Mouse (Mus musculus): ENCODE measurements at regions not wholly inside any gene's neighbourhood (a gene's known extent, or its start where the extent isn't known, plus 50 kb on each side); places are given as distances from the start of the nearest gene placed in this dataset.
A peak's percentile ranks its signal among the peaks of the same experiment; 100 is the strongest.

DNA sequence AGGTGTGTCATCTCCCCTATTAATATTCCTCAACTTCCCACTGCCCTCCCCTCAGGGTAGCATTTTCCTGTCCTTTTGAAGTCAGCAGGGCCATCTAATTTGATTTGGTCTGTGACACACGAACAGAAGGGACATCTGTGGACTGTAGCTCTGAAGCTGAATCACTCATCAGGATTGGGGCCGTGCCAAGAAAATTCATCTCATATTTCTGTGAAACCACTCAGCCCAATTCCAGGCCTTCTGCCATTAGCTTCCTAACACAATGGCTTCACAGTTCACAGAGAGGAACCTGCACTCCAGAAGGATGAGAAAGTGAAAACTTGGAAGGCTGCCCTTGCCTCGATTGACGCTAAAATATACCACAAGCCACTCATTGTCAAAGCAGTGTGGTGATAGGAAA is 86.1 kb downstream of the Abhd5 start:
- DNase-seq (ENCODE audit: extremely low spot score, low spot score) = no peak
- H3K27ac ChIP-seq = no peak overlapping the region
- H3K4me3 ChIP-seq = no peak overlapping the region
- peaks cover 10% of the 10 kb centered on the region for H3K4me1 ChIP-seq
- H3K36me3 ChIP-seq (replicated peaks) = no peaks in the 10 kb centered on the region
- 76% methylated on average over 4 of the region's 4 CpGs for WGBS
- no peaks in the 10 kb centered on the region for H3K9me3 ChIP-seq
- no peaks in the 10 kb centered on the region for H3K27me3 ChIP-seq (ENCODE audit: poor library complexity, severe bottlenecking)

DNA sequence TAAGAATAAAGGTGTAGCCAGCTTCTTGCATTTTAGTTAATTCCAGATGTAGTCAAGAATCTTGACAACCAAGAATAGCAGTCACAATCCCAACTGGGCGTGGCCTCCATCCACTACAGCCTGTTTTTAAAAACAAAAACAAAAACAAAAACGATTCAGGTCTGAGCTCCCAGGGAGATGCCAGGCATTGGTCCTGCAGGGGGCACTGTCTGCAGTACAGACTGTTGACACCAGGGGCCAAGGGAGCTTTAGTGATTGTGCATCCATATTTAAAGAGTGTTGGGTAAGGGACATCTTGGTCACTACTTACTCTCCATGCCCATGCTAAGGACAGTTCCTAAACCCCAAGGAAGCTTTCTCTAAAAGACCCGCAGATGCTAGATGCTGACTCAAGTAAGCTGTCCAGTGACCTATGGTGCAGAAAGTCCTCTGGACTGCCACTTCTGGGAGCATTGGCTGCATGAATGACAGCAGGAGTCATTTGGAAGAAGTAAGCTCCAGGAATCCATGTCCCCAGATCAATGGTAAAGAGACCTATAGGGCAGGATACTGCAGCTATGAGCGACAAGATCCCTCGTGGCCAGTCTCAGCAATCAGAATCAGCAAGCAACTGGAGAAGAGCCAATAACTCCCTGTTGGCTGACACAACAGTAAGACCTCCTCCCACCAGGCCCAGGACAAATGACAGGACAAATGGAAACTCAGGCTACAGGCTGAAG is 95.1 kb downstream of the Abhd5 start:
- H3K4me1 ChIP-seq = 0 out of 2 replicates have a peak, but pooled peaks cover 6% of the 10 kb centered on the region
- no peak overlapping the region for H3K4me3 ChIP-seq
- DNase-seq (ENCODE audit: extremely low spot score, low spot score) = no peak
- no peak overlapping the region for H3K27ac ChIP-seq
- no peaks in the 10 kb centered on the region for H3K27me3 ChIP-seq (ENCODE audit: poor library complexity, severe bottlenecking)
- no peaks in the 10 kb centered on the region for H3K36me3 ChIP-seq (replicated peaks)
- WGBS = 83% methylated on average over 5 of the region's 5 CpGs
- no peaks in the 10 kb centered on the region for H3K9me3 ChIP-seq

DNA sequence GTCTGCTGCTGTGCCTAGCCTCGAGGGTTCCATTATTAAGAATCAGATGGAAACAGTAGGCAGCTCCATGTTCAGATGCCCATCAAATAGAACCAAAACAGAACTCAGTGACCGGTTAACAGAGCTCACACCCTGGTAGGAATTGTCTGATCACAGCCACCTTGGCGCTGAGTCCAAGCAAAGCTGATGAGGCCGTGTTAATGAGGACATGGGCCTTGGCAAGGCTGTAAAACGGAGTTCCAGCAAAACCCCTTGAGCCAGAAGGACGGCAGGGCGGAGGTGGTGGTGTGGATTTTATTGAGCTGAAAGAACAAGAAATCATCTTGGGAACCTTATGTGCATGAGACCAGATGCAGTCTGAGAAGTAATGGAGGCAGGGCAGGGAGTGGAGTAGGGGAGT is 96.2 kb downstream of the Abhd5 start:
- Histone ChIP-seq H3K27ac (no peak overlapping the region), H3K27me3 (ENCODE audit: poor library complexity, severe bottlenecking) (no peaks in the 10 kb centered on the region), H3K9me3 (no peaks in the 10 kb centered on the region), H3K4me1 (0 out of 2 replicates have a peak, but pooled peaks cover 6% of the 10 kb centered on the region), H3K4me3 (no peak overlapping the region), H3K36me3 (replicated peaks) (no peaks in the 10 kb centered on the region)
- DNase-seq (ENCODE audit: extremely low spot score, low spot score) = no peak
- WGBS = 89% methylated on average over 7 of the region's 7 CpGs

DNA sequence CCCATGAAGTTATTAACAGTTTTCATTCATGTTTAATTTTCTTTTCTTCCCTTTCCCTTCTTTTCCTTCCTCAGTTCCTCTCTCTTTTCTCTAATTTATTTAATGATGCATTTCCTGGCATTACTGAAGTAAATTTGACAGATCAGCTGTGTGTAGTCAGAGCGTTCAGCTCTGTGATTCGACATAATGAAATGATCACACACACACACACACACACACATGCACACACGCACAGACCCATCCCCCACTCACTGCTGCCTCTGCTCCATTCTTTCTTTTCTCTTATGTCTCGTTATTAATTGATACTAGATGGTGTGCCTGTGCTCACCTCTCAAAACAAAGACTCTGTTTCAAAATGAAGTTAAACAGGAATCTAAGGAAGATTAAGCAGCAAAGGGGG is 96.9 kb downstream of the Abhd5 start:
- H3K4me1 ChIP-seq = 0 out of 2 replicates have a peak, but pooled peaks cover 6% of the 10 kb centered on the region
- H3K4me3 ChIP-seq = no peak overlapping the region
- no peaks in the 10 kb centered on the region for H3K27me3 ChIP-seq (ENCODE audit: poor library complexity, severe bottlenecking)
- H3K36me3 ChIP-seq (replicated peaks) = no peaks in the 10 kb centered on the region
- no peak overlapping the region for H3K27ac ChIP-seq
- no peak for DNase-seq (ENCODE audit: extremely low spot score, low spot score)
- WGBS = 73% methylated on average over 4 of the region's 4 CpGs
- H3K9me3 ChIP-seq = no peaks in the 10 kb centered on the region

DNA sequence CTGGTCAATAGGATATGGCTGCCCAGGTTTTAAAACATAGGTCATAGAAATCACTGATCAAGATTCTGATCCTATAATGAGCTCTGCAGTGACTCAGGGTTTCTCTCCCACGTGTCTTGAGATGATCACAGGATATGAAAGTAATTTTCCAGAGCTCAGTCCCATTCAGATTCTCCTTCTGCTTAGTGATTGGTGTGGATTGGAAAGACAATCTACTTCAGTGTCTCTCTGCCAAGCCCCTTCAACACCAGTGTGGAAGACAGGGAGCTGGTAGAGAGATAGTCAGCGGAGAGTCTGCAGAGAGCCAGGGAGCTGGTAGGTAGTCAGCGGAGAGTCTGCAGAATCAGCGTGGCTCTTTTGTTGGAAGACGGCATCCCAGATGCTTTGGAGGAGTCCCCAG is 99.1 kb downstream of the Abhd5 start:
- no peak overlapping the region for H3K4me3 ChIP-seq
- H3K27ac ChIP-seq = no peak overlapping the region
- no peaks in the 10 kb centered on the region for H3K27me3 ChIP-seq (ENCODE audit: poor library complexity, severe bottlenecking)
- 0 out of 2 replicates have a peak, but pooled peaks cover 6% of the 10 kb centered on the region for H3K4me1 ChIP-seq
- 84% methylated on average over 5 of the region's 5 CpGs for WGBS
- no peaks in the 10 kb centered on the region for H3K36me3 ChIP-seq (replicated peaks)
- no peak for DNase-seq (ENCODE audit: extremely low spot score, low spot score)
- H3K9me3 ChIP-seq = no peaks in the 10 kb centered on the region

DNA sequence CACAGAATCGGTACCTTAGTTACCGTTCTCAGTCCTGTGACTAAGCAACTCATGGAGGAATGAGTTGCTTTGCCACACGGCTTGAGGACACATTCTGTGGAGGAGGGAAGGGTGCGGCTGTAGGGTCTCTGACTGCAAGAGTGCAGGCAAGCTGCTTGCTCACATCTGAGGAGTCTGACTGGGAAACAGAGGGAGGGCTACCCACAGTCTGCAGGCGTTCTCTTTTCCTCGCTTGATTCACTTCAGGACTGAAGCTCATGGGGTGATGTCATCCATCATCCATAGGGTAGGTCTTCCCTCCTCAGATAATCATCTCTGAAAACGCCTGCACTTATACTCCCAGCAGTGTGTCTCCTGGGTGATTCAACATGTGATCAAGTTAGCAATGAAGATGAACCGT is 103.9 kb downstream of the Abhd5 start:
- 88% methylated on average over 8 of the region's 8 CpGs for WGBS
- no peak for DNase-seq (ENCODE audit: extremely low spot score, low spot score)
- H3K9me3 ChIP-seq = no peaks in the 10 kb centered on the region
- H3K4me1 ChIP-seq = no peaks in the 10 kb centered on the region
- no peaks in the 10 kb centered on the region for H3K27me3 ChIP-seq (ENCODE audit: poor library complexity, severe bottlenecking)
- no peaks in the 10 kb centered on the region for H3K36me3 ChIP-seq (replicated peaks)
- H3K4me3 ChIP-seq = no peak overlapping the region
- no peak overlapping the region for H3K27ac ChIP-seq

DNA sequence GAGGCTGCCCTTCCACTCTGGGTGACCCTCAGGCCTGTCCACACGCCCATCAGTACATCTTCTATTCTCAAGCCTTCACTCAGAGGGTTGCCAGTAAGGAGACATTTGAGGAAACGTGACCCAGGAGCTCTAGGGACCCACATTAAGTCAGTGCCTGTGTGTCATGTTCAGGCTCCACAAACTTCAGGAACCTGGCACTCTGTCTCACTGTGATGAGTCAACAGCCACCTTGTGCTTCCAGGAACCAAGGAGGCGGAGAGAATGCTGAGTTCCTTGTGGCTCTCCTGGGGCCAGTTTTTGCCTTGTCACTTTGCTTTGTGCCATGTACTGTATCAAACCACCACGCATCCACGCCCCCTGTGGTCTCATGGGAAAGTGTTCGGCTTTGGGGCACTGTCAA is 104.4 kb downstream of the Abhd5 start:
- no peaks in the 10 kb centered on the region for H3K4me1 ChIP-seq
- 76% methylated on average over 6 of the region's 6 CpGs for WGBS
- H3K27ac ChIP-seq = no peak overlapping the region
- H3K36me3 ChIP-seq (replicated peaks) = no peaks in the 10 kb centered on the region
- H3K4me3 ChIP-seq = no peak overlapping the region
- no peak for DNase-seq (ENCODE audit: extremely low spot score, low spot score)
- no peaks in the 10 kb centered on the region for H3K27me3 ChIP-seq (ENCODE audit: poor library complexity, severe bottlenecking)
- no peaks in the 10 kb centered on the region for H3K9me3 ChIP-seq

DNA sequence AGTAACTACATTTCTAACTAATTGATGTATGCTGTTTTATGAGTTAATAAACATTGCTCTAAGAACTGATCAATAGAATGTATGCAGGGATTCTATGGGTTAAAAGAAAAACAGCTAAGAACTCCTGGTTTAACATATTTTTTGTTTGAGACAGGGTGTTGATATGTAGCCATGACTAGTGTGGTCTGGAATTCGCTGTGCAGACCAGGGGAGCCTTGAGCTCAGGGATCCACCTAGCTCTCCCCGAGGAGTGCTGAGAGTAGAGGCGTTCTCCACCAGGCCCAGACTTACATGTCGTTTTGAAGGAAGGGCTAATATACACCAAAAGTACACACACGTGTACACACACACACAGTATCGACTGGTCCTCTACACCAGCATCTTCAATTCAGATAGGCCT is 108.1 kb downstream of the Abhd5 start:
- Histone ChIP-seq H3K36me3 (replicated peaks) (no peaks in the 10 kb centered on the region), H3K4me1 (no peaks in the 10 kb centered on the region), H3K27me3 (ENCODE audit: poor library complexity, severe bottlenecking) (no peaks in the 10 kb centered on the region), H3K9me3 (no peaks in the 10 kb centered on the region), H3K4me3 (no peak overlapping the region), H3K27ac (no peak overlapping the region)
- 91% methylated on average over 6 of the region's 6 CpGs for WGBS
- no peak for DNase-seq (ENCODE audit: extremely low spot score, low spot score)

DNA sequence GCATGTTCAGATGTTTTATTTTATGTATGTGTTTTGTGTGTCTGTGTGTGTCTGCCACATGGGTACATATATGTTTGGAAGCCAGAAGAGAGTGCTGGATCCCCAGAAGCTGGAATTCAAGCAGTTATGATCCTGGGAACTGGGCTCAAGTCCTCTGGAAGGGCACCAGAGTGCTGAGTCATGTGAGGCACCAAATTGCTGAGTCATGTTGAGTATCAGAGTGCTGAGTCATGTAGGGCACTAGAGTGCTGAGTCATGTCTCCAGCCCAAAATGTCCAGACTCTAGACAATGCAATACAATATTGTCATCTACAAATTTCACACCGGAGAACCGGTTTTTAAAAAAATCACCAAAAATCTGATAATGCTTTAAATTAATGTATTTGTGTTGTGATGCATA is 120.1 kb downstream of the Abhd5 start:
- Histone ChIP-seq H3K4me1 (peaks cover 7% of the 10 kb centered on the region), H3K27ac (no peak overlapping the region), H3K4me3 (no peak overlapping the region), H3K9me3 (no peaks in the 10 kb centered on the region), H3K36me3 (replicated peaks) (no peaks in the 10 kb centered on the region), H3K27me3 (ENCODE audit: poor library complexity, severe bottlenecking) (no peaks in the 10 kb centered on the region)
- DNase-seq (ENCODE audit: extremely low spot score, low spot score) = no peak
- 97% methylated on average over 2 of the region's 2 CpGs for WGBS

DNA sequence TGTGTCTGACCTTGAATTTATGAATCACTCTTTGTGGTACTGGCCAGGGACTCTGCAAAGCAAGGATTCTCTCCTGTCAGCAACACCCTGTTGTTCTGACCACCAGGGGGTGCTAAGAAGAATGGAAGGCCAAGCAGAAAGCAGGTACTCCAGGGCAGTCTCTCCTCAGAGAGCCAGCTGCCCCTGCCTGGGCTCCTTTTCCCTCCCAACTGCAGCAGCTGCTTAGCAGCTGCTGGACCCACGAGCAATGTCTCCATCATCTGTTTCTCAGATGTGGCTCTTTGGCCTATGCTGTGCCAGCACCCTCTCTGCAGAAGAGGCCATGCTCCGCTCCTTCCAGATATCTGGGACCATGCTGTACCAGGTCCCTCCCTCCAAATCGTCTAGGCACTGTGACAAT is 124.9 kb downstream of the Abhd5 start:
- H3K36me3 ChIP-seq (replicated peaks) = no peaks in the 10 kb centered on the region
- no peaks in the 10 kb centered on the region for H3K27me3 ChIP-seq (ENCODE audit: poor library complexity, severe bottlenecking)
- H3K4me1 ChIP-seq = peaks cover 7% of the 10 kb centered on the region
- DNase-seq (ENCODE audit: extremely low spot score, low spot score) = peak; percentile 26
- no peaks in the 10 kb centered on the region for H3K9me3 ChIP-seq
- no peak overlapping the region for H3K4me3 ChIP-seq
- 61% methylated on average over 3 of the region's 3 CpGs for WGBS
- H3K27ac ChIP-seq = no peak overlapping the region

DNA sequence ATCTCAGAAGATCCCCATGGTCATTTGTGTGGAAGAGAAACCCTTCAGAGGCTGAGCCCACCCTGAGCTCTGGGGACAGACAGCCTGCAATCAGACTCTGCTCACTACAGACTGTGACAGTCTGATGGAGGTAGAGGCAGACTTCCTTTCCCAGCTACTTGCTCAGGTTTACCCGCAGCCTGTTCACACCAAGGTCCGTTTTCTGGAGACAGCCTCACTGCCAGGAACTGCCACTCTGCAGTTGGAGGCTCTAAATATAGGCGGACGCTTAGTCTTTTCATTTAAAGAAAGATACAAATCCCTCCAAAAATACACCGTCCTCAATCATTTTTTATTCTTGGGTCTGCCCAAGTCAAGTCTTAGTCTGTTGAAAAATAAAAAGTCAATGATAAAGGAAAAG is 135.6 kb downstream of the Abhd5 start:
- no peak overlapping the region for H3K27ac ChIP-seq
- DNase-seq (ENCODE audit: extremely low spot score, low spot score) = no peak
- no peak overlapping the region for H3K4me3 ChIP-seq
- H3K27me3 ChIP-seq (ENCODE audit: poor library complexity, severe bottlenecking) = no peaks in the 10 kb centered on the region
- H3K36me3 ChIP-seq (replicated peaks) = no peaks in the 10 kb centered on the region
- 89% methylated on average over 5 of the region's 5 CpGs for WGBS
- H3K4me1 ChIP-seq = no peaks in the 10 kb centered on the region
- H3K9me3 ChIP-seq = no peaks in the 10 kb centered on the region

DNA sequence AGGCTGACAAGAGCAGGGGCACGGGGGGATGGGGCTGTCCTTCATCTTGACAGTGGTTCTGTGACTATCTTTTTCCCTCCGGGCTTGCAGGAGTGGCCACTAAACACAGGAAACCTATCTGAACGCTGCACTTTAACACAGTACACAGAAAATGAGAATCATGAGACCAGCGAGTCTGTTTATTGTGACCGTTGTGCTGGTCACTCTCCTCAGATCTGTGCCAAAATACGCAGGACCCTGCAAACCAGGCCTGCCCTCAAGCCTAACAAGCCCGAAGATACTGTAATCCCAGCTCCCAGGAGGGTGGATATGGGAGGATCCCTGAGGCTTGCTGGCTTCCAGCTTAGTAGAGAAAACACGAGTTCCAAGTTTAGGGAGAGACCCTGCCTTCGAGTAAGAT is 143.3 kb downstream of the Abhd5 start:
- H3K9me3 ChIP-seq = no peaks in the 10 kb centered on the region
- DNase-seq (ENCODE audit: extremely low spot score, low spot score) = no peak
- H3K27ac ChIP-seq = no peak overlapping the region
- H3K4me3 ChIP-seq = no peak overlapping the region
- H3K27me3 ChIP-seq (ENCODE audit: poor library complexity, severe bottlenecking) = no peaks in the 10 kb centered on the region
- no peaks in the 10 kb centered on the region for H3K36me3 ChIP-seq (replicated peaks)
- no peaks in the 10 kb centered on the region for H3K4me1 ChIP-seq
- 81% methylated on average over 9 of the region's 9 CpGs for WGBS

DNA sequence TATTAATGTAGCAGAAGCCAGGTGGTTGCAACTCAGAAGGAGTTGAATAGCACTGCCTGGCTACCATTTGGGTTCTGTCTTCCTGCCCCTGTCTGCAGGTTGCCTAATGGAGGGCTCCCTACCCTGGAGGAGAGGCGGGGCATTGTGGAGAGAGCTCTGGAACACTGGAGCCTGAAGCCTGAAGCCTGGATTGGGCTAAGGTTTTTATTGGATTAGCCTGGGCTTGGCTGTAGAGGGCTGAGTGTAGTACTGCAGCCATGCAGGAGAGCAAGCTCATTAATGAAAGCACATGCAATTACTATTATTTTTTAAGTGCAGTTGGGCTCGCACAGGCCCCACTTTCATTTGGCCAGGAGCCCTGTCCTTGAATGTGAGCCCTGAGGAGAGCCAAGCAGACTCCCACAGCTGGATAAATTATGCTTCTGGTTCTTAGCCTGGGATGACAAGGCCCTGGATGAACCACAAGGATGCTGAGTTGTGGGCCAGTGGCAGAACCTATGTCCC is 145.1 kb downstream of the Abhd5 start:
- no peaks in the 10 kb centered on the region for H3K27me3 ChIP-seq (ENCODE audit: poor library complexity, severe bottlenecking)
- H3K4me1 ChIP-seq = peaks cover 13% of the 10 kb centered on the region
- no peak overlapping the region for H3K27ac ChIP-seq
- H3K9me3 ChIP-seq = no peaks in the 10 kb centered on the region
- no peak for DNase-seq (ENCODE audit: extremely low spot score, low spot score)
- no peaks in the 10 kb centered on the region for H3K36me3 ChIP-seq (replicated peaks)
- no peak overlapping the region for H3K4me3 ChIP-seq
- WGBS = 93% methylated on average over 2 of the region's 2 CpGs
